Mouse (Mus musculus) liver, adult 2 months (tissue): ENCODE results near the gene Mpv17l2.
A peak's percentile ranks its signal among the peaks of the same experiment; 100 is the strongest.

Experiments
- CTCF ChIP-seq: fragments of 200-500 bp; IDR thresholded peaks from 2 replicates; pipeline ENCODE4 v1.5.1; 2011; ENCODE audit warnings: low read depth, low read length, control low read depth
- POLR2A ChIP-seq: fragments of 200-500 bp; IDR thresholded peaks from 2 replicates; pipeline ENCODE4 v1.6.1; 2011; ENCODE audit warnings: low read length, control low read depth; ENCODE audit not compliant: insufficient read depth; ENCODE audit errors: extremely low read depth

DNA sequence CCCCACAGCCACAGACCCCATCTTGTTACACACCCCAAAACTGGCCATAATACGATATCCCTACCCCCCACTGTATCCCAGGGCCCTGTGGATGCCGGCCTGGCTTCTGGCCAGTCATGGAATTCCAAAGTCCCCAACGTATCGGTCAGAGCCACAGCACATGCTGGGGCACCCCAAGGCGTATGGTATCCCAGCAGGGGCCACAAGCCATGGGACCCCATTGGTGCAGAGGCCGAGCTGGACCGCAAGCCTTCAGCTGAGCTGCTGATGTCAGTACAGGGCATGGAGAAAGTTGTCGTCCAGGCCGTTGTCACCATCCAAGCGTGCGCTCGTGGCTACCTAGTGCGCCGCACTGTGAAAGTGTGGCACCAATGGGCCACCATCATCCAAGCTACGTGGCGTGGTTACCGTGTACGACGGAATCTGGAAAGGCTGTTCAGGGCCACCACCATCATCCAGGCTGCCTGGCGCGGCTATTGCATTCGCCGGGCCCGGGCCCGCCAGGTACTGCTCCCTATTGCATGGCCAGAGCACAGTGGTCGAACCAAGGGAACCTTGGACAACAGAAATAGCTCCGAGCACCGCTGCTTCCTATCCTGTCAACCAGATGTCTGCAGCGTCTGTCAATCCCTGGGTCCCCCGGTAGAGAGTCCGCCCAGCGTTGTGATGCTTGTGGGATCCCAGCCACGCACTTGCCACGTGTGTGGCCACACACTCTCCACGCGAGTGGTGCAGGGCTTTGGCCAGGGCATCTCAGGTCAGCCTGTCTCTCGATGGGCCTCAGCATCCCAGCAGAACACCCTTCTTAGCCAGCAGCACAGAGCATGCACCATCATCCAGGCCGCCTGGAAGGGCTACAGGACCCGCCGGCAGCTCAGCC is 44.0 kb downstream of the Mpv17l2 start:
- no peak for TF ChIP-seq CTCF
- TF ChIP-seq POLR2A, result 0 out of 2 replicates have a peak, but pooled peaks have one; percentile 24
